Mouse (Mus musculus) lung, postnatal 0 days (tissue): Measurements from ENCODE around the gene Bcam. TPM values are rescaled to one million over a fixed set of nuclear protein-coding genes. Genes with fewer than 3 reads are reported as not detected.

ENCODE experiments used
- ATAC-seq: fragments of 200-750 bp; cut with Nextera tagmentation; 2 replicates; pipeline ENCODE4 v1.8.0; 2017; ENCODE audit warnings: moderate library complexity
- DNase-seq: peaks from one replicate; pipeline ENCODE4 v3.0.0-alpha.2; 2016; ENCODE audit warnings: low spot score
- H3K27ac ChIP-seq: fragments of 300-500 bp; sonication (generic); 2 replicates; pipeline ENCODE4 v1.5.1; 2014; ENCODE audit warnings: antibody characterized with exemption, mild to moderate bottlenecking, low read length, mixed read lengths
- H3K27me3 ChIP-seq: fragments of 300-500 bp; sonication (generic); replicated peaks from 2 replicates; pipeline ENCODE4 v1.6.1; 2014; ENCODE audit warnings: low read length, mixed read lengths; ENCODE audit not compliant: insufficient read depth
- H3K36me3 ChIP-seq: fragments of 300-500 bp; sonication (generic); 2 replicates; pipeline ENCODE4 v1.6.1; 2014; ENCODE audit warnings: low read length, mixed read lengths; ENCODE audit not compliant: insufficient read depth
- H3K4me1 ChIP-seq: fragments of 300-500 bp; sonication (generic); 2 replicates; pipeline ENCODE4 v1.6.1; 2014; ENCODE audit warnings: antibody characterized with exemption, low read depth, low read length, mixed read lengths; ENCODE audit not compliant: insufficient read depth
- H3K4me2 ChIP-seq: fragments of 300-500 bp; sonication (generic); replicated peaks from 2 replicates; pipeline ENCODE4 v1.6.1; 2014; ENCODE audit warnings: low read depth, mild to moderate bottlenecking, low read length, moderate library complexity, mixed read lengths
- H3K4me3 ChIP-seq: fragments of 300-500 bp; sonication (generic); 2 replicates; pipeline ENCODE4 v1.5.1; 2014; ENCODE audit warnings: low read depth, low read length
- H3K9ac ChIP-seq: fragments of 300-500 bp; sonication (generic); replicated peaks from 2 replicates; pipeline ENCODE4 v1.6.1; 2014; ENCODE audit warnings: low read depth, mild to moderate bottlenecking
- H3K9me3 ChIP-seq: fragments of 300-500 bp; sonication (generic); 2 replicates; pipeline ENCODE4 v1.6.1; 2016; ENCODE audit warnings: low read length, mixed read lengths
- CTCF ChIP-seq: IDR thresholded peaks from 2 replicates; pipeline ENCODE4 v1.5.1; 2016; ENCODE audit warnings: antibody characterized with exemption, mild to moderate bottlenecking
- EP300 ChIP-seq: IDR thresholded peaks from 2 replicates; pipeline ENCODE4 v1.6.1; 2016; ENCODE audit warnings: antibody characterized with exemption, mild to moderate bottlenecking, control low read depth
- WGBS: fragments of 180-500 bp; shearing (Covaris S2); extraction: QIAGEN DNeasy Blood & Tissue Kit; methylation state at CpG from one replicate; pipeline ENCODE4 v1.1.7; 2014; 5-methylcytosine and 5-hydroxymethylcytosine counted together
- polyA plus RNA-seq: library from polyadenylated mRNA; unstranded; fragments of >200 nt; fragmentation: Nextera tagmentation; extraction: Ambion mirVana; gene quantifications from 2 replicates; pipeline ENCODE4 v1.2.1, GENCODE M21; 2015

Gene Bcam
- polyA plus RNA-seq, 1 experiment from 2014 or later = 477 TPM

GRCm38 (mm10) chr7:19717346-19717745 lies 53.5 kb downstream of the Bcam start:
- Histone ChIP-seq H3K9me3 (no peaks in the 10 kb centered on the region), H3K4me1 (no peaks in the 10 kb centered on the region), H3K4me3 (no peak overlapping the region), H3K27me3 (no peaks in the 10 kb centered on the region), H3K9ac (no peak overlapping the region), H3K27ac (no peak overlapping the region), H3K36me3 (0 out of 2 replicates have a peak, but pooled peaks cover 8% of the 10 kb centered on the region), H3K4me2 (no peak overlapping the region)
- 79% methylated on average over 4 of the region's 4 CpGs for WGBS
- DNase-seq = no peak
- ATAC-seq = no peak
- TF ChIP-seq CTCF (no peak), EP300 (no peak)

GRCm38 (mm10) chr7:19716822-19717221 lies 54.0 kb downstream of the Bcam start:
- WGBS = 61% methylated on average over 2 of the region's 2 CpGs
- Histone ChIP-seq H3K9me3 (no peaks in the 10 kb centered on the region), H3K36me3 (0 out of 2 replicates have a peak, but pooled peaks cover 10% of the 10 kb centered on the region), H3K4me1 (no peaks in the 10 kb centered on the region), H3K9ac (no peak overlapping the region), H3K27ac (no peak overlapping the region), H3K4me2 (no peak overlapping the region), H3K4me3 (no peak overlapping the region), H3K27me3 (no peaks in the 10 kb centered on the region)
- TF ChIP-seq EP300 = no peak
- TF ChIP-seq CTCF = no peak
- DNase-seq = no peak
- no peak for ATAC-seq

- no peaks in the 10 kb centered on the region for H3K4me1 ChIP-seq
These were observed 54.6 kb downstream of the Bcam start for GRCm38 (mm10) chr7:19716055-19716682.

DNA sequence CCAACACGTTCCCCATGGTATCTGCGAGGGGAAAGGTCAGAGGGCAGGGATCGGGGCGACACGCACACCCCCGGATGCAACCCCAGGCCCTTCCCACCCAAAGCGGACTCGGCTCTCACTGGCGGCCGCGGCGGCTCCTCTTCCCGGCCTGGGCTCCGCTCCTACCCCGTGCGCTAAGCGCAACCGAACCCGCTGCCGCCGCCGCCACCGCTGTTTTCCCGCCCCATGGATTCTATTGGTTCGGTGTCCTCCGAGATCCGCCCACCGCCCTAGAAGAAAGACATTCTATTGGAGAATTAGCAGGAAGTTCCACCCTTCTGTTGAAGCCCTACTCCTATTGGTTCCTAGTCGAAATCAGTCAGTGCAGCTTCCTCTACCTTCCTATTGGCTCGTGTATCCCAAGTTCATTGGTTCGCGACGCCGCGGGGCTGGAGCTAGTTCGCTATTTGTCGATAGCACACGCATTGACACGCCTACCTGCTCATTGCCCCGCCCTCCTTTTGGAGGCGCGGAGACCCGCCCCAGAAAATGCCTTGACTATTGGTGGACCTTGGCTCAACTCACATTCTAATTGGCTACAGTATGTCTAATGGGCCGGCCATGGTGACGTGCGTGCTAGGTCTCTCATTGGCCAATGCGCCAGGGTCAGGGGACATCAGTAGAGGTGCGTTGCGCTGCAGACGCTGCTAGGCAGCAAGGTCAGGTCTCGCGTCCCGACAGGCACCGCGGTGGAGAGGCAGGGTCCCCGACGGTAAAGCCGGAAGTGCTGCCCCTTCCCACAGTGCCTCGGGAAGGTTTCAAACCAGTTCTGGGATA lies 55.4 kb downstream of the Bcam start, which contains the start of gene Tomm40:
Gene Tomm40, minus strand, starts transcription at position 200 of the 816 bp plus-strand sequence.
- Histone ChIP-seq H3K36me3 (peaks cover 10% of the 10 kb centered on the region; the same call in 1 of the 2 replicates), H3K4me3 (peak within 1 kb of the TSS; percentile 87), H3K9ac (peak within 1 kb of the TSS; percentile 87), H3K27me3 (no peaks in the 10 kb centered on the region), H3K4me1 (no peaks in the 10 kb centered on the region), H3K27ac (peak within 1 kb of the TSS; percentile 83), H3K9me3 (no peaks in the 10 kb centered on the region), H3K4me2 (peak within 1 kb of the TSS; percentile 94)
- under 1% methylated on average over 53 of the region's 59 CpGs for WGBS
- ATAC-seq (peak; percentile 98), DNase-seq (peak; percentile 100)
- TF ChIP-seq EP300 = peak; percentile 50; the same call in 1 of the 2 replicates
- TF ChIP-seq CTCF = no peak

More at GRCm38 (mm10) chr7:19716055-19716682, 54.6 kb downstream of the Bcam start:
- 6% methylated on average over 17 of the region's 18 CpGs for WGBS
- H3K27ac ChIP-seq = peak overlapping the region; percentile 83
- peak overlapping the region; percentile 37 for H3K4me3 ChIP-seq
- no peaks in the 10 kb centered on the region for H3K9me3 ChIP-seq
- H3K27me3 ChIP-seq = no peaks in the 10 kb centered on the region
- H3K9ac ChIP-seq = no peak overlapping the region
- H3K36me3 ChIP-seq = 0 out of 2 replicates have a peak, but pooled peaks cover 16% of the 10 kb centered on the region
- ATAC-seq (peak; percentile 55), DNase-seq (no peak)
- TF ChIP-seq CTCF (no peak), EP300 (peak; percentile 73; the same call in 1 of the 2 replicates)
- peak overlapping the region; percentile 46 for H3K4me2 ChIP-seq

- peak overlapping the region; percentile 87 for H3K4me3 ChIP-seq
- H3K36me3 ChIP-seq = peaks cover 9% of the 10 kb centered on the region; the same call in 1 of the 2 replicates
- ATAC-seq = no peak
- H3K9ac ChIP-seq = peak overlapping the region; percentile 87
- TF ChIP-seq EP300 = no peak
- DNase-seq = no peak
- no peaks in the 10 kb centered on the region for H3K27me3 ChIP-seq
- peak overlapping the region; percentile 74 for H3K27ac ChIP-seq
- under 1% methylated on average over 37 of the region's 39 CpGs for WGBS
- H3K9me3 ChIP-seq = no peaks in the 10 kb centered on the region
- H3K4me2 ChIP-seq = peak overlapping the region; percentile 94
- H3K4me1 ChIP-seq = no peaks in the 10 kb centered on the region
These were observed 56.0 kb downstream of the Bcam start for GRCm38 (mm10) chr7:19714836-19715235.

DNA sequence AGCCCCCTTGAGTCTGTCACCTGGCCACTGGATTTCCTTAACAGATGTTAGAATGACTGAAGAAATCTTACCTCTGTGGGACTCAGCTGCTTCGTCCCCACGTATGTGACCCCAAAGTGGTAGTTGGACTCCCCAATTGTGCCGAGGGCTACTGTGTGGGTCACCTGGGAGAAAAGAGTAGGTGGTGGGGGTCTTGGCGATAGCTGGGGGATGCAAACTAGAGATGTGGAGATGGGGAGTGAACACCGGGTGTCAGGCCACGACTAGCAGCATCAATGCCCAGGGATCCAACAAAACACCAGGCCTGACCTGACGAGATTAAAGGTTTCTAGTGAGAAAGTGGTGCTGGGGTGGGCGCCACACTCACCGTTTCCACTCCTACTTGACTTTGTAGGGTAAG lies 57.2 kb downstream of the Bcam start:
- H3K9ac ChIP-seq = no peak overlapping the region

More for the DNA sequence above, 57.2 kb downstream of the Bcam start:
- Histone ChIP-seq H3K4me2 (no peak overlapping the region), H3K27me3 (no peaks in the 10 kb centered on the region), H3K4me1 (no peaks in the 10 kb centered on the region), H3K36me3 (peaks cover 22% of the 10 kb centered on the region), H3K4me3 (no peak overlapping the region), H3K9me3 (no peaks in the 10 kb centered on the region), H3K27ac (no peak overlapping the region)
- TF ChIP-seq EP300 (no peak), CTCF (no peak)
- WGBS = 89% methylated on average over 9 of the region's 9 CpGs
- DNase-seq (no peak), ATAC-seq (no peak)
